Mouse (Mus musculus) bone marrow, adult 2 months (tissue): ENCODE measurements around the gene Endod1.

Experiments
- CTCF ChIP-seq: fragments of 200-500 bp; IDR thresholded peaks from 2 replicates; pipeline ENCODE4 v1.5.1; 2011; ENCODE audit warnings: low read length, control low read depth; ENCODE audit not compliant: control insufficient read depth, insufficient read depth
- POLR2A ChIP-seq: fragments of 200-500 bp; IDR thresholded peaks from 2 replicates; pipeline ENCODE4 v1.6.1; 2011; ENCODE audit warnings: low read depth, mild to moderate bottlenecking, control low read depth, low read length, borderline replicate concordance; ENCODE audit not compliant: control insufficient read depth

DNA sequence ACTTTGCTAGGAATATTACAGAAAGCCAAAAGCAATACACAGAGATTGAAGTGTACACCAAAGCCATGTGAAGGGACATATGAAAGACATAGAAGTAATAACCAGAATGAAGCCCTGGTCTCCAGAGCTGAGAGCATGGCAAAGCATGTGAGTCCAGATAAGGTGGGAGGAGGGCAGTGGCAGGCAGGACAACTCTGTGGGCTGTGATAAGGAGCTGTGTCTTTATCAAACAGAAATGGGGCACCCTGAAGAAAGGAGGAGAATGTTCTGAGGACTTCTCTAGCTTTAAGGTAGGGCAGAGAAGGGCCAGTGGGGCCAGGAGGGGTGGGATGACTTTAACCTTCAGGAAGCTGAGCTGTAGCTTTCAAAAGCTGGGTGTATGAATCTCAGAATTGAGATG, 12.0 kb downstream of the Endod1 start:
- TF ChIP-seq POLR2A, result no peak
- no peak for TF ChIP-seq CTCF
